Mouse (Mus musculus) adrenal gland, postnatal 36 days (tissue): ENCODE measurements around the gene Prkra. TPM values are rescaled to one million over a fixed set of nuclear protein-coding genes. Genes with fewer than 3 reads are reported as not detected.

Experiments
- DNase-seq, 2 experiments: peaks; one replicate each; pipeline ENCODE4 v3.0.0; 2021; ENCODE audit warnings: mixed read lengths in 1 of 2
- long read RNA-seq, 2 experiments: library from polyadenylated mRNA; stranded (forward); transcript quantifications; one replicate each; pipeline ENCODE4 v2.0.0; 2021; ENCODE audit warnings: borderline sequencing depth in 2 of 2
- total RNA-seq, 2 experiments: library from RNA; stranded (reverse); gene quantifications; 2 replicates each; pipeline ENCODE4 v1.2.3; 2021

Prkra gene
- 10 to 100 TPM; 22.0 to 32.0 TPM for total RNA-seq
- long read RNA-seq, experiment 1, transcript Prkra-201 (8 exons, 1,614 nt) = major isoform, 27 of 28 reads
- long read RNA-seq, experiment 1, partial matches to known transcripts = 1 of 28 reads
- long read RNA-seq, experiment 1, other reads (novel, unspliced or antisense) = 0 of 28 reads
- long read RNA-seq, experiment 2, transcript Prkra-201 (8 exons, 1,614 nt) = major isoform, 9 of 11 reads
- long read RNA-seq, experiment 2, partial matches to known transcripts = 1 of 11 reads
- long read RNA-seq, experiment 2, other reads (novel, unspliced or antisense) = 1 of 11 reads

- peak; percentile 99 for DNase-seq
These were observed at the start of gene Prkra, which contains the start of gene Pjvk for GRCm38 (mm10) chr2:76647883-76648570. TSS of gene Prkra (minus strand) at chr2:76648015. TSS of gene Pjvk (plus strand) at chr2:76648476.

DNA sequence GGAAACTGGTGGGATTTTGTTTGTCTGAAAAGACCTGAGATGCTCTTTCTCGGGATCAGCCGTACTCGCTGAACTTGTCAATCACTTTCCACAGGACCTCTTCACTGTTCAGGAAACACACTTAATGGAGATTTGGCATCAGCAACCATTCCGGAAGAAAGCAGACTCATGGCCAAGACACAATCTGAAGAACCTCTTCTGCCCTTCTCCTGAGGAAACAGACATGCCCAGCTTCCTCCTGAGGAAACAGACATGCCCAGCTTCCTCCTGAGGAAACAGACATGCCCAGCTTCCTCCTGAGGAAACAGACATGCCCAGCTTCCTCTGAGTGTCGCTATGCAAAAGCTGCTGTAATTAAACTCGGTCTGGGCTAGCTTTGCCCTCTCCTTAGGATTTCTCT is 47.5 kb upstream of the Prkra start:
- DNase-seq = no peak

GRCm38 (mm10) chr2:76693765-76694164 is 46.0 kb upstream of the Prkra start:
- no peak for DNase-seq

- DNase-seq = peak; percentile 62 to 75
These were observed 42.8 kb upstream of the Prkra start for GRCm38 (mm10) chr2:76690436-76691204.

- no peak for DNase-seq
These were observed 40.3 kb upstream of the Prkra start for GRCm38 (mm10) chr2:76688162-76688561.

DNA sequence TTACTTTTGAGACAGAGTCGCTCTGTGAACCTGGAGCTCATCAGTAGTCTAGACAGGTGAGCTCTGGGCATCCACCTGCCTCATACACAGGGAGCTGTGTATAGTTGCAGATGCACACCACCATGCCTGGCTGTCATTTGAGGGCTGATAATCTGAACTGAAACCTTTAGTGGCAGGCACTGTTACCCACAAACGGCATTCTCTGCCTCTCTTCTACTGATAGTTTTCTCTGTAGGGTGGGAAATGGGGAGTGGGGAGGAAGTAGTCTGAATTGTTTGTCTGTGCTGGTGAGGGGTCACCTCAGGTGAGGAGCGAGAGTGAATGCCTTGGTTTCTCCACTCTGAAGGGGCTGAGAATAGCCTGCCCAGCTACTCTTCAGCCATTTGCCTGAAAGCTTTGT is 39.8 kb upstream of the Prkra start:
- DNase-seq = no peak

GRCm38 (mm10) chr2:76686986-76687385 is 39.2 kb upstream of the Prkra start:
- no peak for DNase-seq

GRCm38 (mm10) chr2:76682301-76682700 is 34.5 kb upstream of the Prkra start:
- peak in 1 of 2 experiments; percentile 31 for DNase-seq

DNA sequence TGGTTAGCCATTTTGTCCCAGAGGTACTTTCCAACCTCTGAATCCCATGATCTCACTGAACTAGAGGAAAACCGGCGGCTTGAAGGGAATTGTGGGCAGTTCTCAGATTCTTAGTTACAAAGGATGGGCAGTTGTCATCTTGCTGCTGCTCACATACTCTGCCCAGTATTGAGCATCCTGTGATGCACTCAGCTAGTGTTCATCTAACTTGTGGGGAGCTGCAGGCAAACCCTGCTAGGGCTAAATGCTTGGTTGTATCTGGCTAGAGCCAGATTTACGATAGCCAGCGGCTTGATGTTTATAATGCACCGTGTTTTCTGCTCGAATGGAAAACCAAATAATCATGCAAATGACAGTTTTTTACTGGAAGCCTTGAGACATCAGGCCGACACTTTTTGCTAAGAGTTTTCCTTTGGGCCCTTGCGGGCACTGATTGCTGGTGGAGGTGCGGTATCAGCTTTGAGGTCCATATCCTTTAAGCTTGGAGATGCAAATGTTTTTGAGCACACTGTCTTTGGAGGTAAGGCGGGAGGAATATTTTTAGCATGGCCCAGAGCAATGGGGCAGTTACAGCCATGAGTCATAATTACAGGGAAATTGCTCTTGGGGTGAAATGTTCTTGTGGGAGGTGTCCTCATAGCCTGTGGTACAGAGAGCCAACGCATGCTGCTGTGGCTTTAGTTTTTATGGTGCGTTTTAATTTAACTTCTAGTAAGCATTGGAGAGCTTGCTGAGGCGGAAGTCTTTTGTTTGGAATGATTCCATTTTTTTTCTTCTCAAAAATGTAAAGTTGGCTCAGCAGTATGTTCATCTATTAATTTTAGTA is 28.8 kb upstream of the Prkra start:
- peak in 1 of 2 experiments; percentile 8 for DNase-seq

DNA sequence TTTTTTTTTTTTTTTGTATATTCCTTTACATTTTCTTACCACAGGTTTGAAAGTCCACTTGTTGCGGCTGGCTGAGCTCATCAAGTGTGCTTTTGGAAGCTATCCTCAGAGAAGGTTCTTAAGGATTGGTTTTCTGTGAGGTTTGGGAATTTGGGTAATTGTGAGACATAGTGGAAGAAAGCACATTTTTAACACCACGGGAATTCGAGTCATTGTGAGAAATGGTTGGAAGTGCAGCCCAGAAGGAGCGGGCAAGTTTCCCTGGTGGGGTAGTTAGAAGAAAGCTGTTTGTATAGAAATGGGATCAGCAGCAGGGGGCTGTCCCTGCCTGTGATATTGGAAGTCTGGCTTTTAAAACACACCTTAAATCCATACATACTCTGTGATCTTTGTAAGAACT is 28.1 kb upstream of the Prkra start:
- DNase-seq = no peak

- no peak for DNase-seq
These were observed 27.6 kb upstream of the Prkra start for GRCm38 (mm10) chr2:76675451-76675850.

- DNase-seq = peak; percentile 92 to 94
These were observed 27.1 kb upstream of the Prkra start, which contains the start of gene Plekha3 for GRCm38 (mm10) chr2:76674725-76675427. TSS of gene Plekha3 (plus strand) at chr2:76675281.

GRCm38 (mm10) chr2:76673472-76674081 is 25.8 kb upstream of the Prkra start:
- peak; percentile 63 to 74 for DNase-seq

DNA sequence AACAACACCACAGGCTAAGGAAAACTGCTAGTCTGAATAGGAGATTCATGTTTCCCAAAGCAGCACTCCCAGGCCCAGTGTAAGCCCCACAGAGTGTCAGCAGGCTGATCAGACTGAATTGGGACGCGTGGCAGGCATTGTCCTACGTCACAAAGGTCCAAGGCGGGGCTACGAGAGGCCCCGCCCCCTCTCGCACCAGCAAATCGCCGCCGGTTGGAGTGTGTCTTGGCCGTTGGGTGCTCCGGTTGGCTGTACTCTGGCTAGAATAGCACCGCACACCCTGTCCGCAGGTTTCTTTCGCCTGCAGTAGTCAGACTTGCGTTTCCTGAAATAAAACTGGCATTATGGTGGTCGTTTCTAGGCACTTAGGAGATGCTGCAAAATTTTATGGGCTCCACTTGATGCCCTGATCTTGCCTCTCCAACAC is 25.2 kb upstream of the Prkra start, which contains the start of gene Fkbp7:
Gene Fkbp7, minus strand, starts transcription at position 151 of the 427 bp plus-strand sequence.
- DNase-seq = peak; percentile 90 to 92

DNA sequence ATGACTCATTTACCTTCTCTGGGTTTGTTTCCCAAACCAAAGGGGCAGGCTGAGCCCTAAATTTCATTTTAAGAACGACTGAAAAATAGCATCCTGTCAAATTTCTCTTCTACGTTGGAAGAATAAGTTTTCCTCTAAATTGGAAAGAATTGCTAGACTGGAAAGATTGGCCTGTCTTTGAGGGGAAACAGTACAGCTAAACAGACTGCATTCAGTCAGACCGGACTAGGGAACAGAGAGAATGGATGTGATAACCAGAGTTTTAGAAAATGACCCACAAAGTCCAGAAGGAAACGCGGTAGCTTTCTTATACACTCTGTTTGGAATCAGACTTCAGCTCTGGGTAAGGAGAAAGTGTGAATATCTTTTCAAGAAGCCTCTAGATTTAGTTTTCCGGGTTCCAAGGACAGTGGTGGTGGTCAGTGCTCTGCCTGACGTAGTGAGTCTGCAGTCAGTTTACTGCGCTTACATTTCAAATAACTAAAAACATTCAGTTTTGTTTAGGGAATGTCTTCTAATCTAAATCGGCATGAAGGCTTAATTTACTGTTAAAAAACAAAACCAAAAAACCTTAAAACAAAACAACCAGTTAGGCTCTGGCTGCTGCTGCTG is 24.4 kb upstream of the Prkra start:
- no peak for DNase-seq

- DNase-seq = no peak
These were observed 23.8 kb upstream of the Prkra start for GRCm38 (mm10) chr2:76671641-76672040.

- DNase-seq = no peak
These were observed 19.4 kb upstream of the Prkra start for GRCm38 (mm10) chr2:76667200-76667599.

DNA sequence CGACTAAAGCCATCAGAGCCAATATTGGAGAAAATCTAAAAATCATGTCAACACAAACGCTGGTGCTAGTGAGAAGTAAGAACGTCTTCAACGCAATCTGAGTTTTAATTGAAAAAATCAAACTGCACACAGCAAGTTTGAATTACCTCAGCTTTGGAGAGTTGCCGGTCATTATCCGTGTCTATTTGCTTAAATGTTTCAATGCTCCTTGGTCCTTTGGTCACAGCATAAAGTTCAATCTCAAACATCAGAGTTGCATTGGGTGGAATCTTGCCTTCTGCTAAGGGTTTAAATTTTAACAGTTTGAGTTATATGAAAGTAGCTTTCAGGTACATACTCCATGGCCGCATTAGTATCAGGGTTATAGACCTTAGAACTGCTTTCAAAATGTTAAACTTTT is 17.7 kb upstream of the Prkra start:
- DNase-seq = no peak

- DNase-seq = no peak
These were observed 11.6 kb upstream of the Prkra start for GRCm38 (mm10) chr2:76659419-76659818.

GRCm38 (mm10) chr2:76658551-76658950 is 10.7 kb upstream of the Prkra start:
- DNase-seq = no peak
